Mouse (Mus musculus): ENCODE results near the gene Eprs. TPM values are rescaled to one million over a fixed set of nuclear protein-coding genes. Genes with fewer than 3 reads are reported as not detected.

Gene Eprs
- total RNA-seq, 2 experiments from 2014 or later, result 68.7 to 72.2 TPM

GRCm38 (mm10) chr1:185356246-185356645, 6.6 kb upstream of the Eprs start:
- no peak for DNase-seq (ENCODE audit: low spot score in 2 of 2)

- no peak for DNase-seq (ENCODE audit: low spot score in 2 of 2)
Observed at GRCm38 (mm10) chr1:185358211-185358610, 4.6 kb upstream of the Eprs start.

GRCm38 (mm10) chr1:185363526-185364182, 810 bp downstream of the Eprs start:
- DNase-seq (ENCODE audit: low spot score in 2 of 2), result peak; percentile 22 to 26

GRCm38 (mm10) chr1:185364183-185364540, 1.3 kb downstream of the Eprs start:
- DNase-seq (ENCODE audit: low spot score in 2 of 2), result no peak

- DNase-seq (ENCODE audit: low spot score in 2 of 2), result no peak
Observed at GRCm38 (mm10) chr1:185367383-185367782, 4.5 kb downstream of the Eprs start.

GRCm38 (mm10) chr1:185369979-185370378, 7.1 kb downstream of the Eprs start:
- DNase-seq (ENCODE audit: low spot score in 2 of 2), result no peak

GRCm38 (mm10) chr1:185376390-185376789, 13.5 kb downstream of the Eprs start:
- DNase-seq (ENCODE audit: low spot score in 2 of 2), result peak; percentile 8 to 19

GRCm38 (mm10) chr1:185377429-185377828, 14.6 kb downstream of the Eprs start:
- DNase-seq (ENCODE audit: low spot score in 2 of 2), result no peak

- no peak for DNase-seq (ENCODE audit: low spot score in 2 of 2)
Observed at GRCm38 (mm10) chr1:185401615-185402014, 38.8 kb downstream of the Eprs start.

GRCm38 (mm10) chr1:185404021-185404420, 41.2 kb downstream of the Eprs start:
- DNase-seq (ENCODE audit: low spot score in 2 of 2), result peak in 1 of 2 experiments; percentile 44

GRCm38 (mm10) chr1:185405921-185406320, 43.1 kb downstream of the Eprs start:
- no peak for DNase-seq (ENCODE audit: low spot score in 2 of 2)

GRCm38 (mm10) chr1:185409831-185410230, 47.0 kb downstream of the Eprs start:
- no peak for DNase-seq (ENCODE audit: low spot score in 2 of 2)

GRCm38 (mm10) chr1:185418011-185418410, 55.2 kb downstream of the Eprs start:
- DNase-seq (ENCODE audit: low spot score in 2 of 2), result no peak

GRCm38 (mm10) chr1:185419805-185420204, 57.0 kb downstream of the Eprs start:
- no peak for DNase-seq (ENCODE audit: low spot score in 2 of 2)

- DNase-seq (ENCODE audit: low spot score in 2 of 2), result no peak
Observed at GRCm38 (mm10) chr1:185420776-185421175, 57.9 kb downstream of the Eprs start.

- no peak for DNase-seq (ENCODE audit: low spot score in 2 of 2)
Observed at GRCm38 (mm10) chr1:185426583-185426982, 63.7 kb downstream of the Eprs start.

GRCm38 (mm10) chr1:185430488-185430887, 67.6 kb downstream of the Eprs start:
- DNase-seq (ENCODE audit: low spot score in 2 of 2), result no peak

GRCm38 (mm10) chr1:185431245-185431997, 68.6 kb downstream of the Eprs start:
- no peak for DNase-seq (ENCODE audit: low spot score in 2 of 2)

GRCm38 (mm10) chr1:185431998-185432317, 69.1 kb downstream of the Eprs start:
- no peak for DNase-seq (ENCODE audit: low spot score in 2 of 2)

- no peak for DNase-seq (ENCODE audit: low spot score in 2 of 2)
Observed at GRCm38 (mm10) chr1:185433112-185433511, 70.3 kb downstream of the Eprs start.

- peak; percentile 32 to 68 for DNase-seq (ENCODE audit: low spot score in 2 of 2)
Observed at GRCm38 (mm10) chr1:185438841-185439580, 76.2 kb downstream of the Eprs start.
